Mouse (Mus musculus) MEL (cell line): Measurements from ENCODE around the gene Stk19.

ENCODE experiments used
- CTCF ChIP-seq, 3 experiments: IDR thresholded peaks in 2 of 3; conservative IDR thresholded peaks in 1 of 3; 2 replicates each; pipeline ENCODE4 v1.5.1; 2011 to 2012; ENCODE audit warnings: low read length in 3 of 3, low read depth in 2 of 3, mild to moderate bottlenecking in 2 of 3, improper control_type of control experiment in 1 of 3, inconsistent platforms in 1 of 3, mixed read lengths in 1 of 3, moderate library complexity in 1 of 3; ENCODE audit not compliant: control insufficient read depth in 1 of 3, insufficient read depth in 1 of 3, poor library complexity in 1 of 3, severe bottlenecking in 1 of 3
- E2F4 ChIP-seq: IDR thresholded peaks from 2 replicates; pipeline ENCODE4 v1.6.1; 2011; ENCODE audit warnings: low read depth, low read length, improper control_type of control experiment, borderline replicate concordance
- EP300 ChIP-seq, 2 experiments: IDR thresholded peaks; 2 replicates each; pipeline ENCODE4 v1.6.1; 2011; ENCODE audit warnings: improper control_type of control experiment in 2 of 2, low read length in 2 of 2, low read depth in 1 of 2, mild to moderate bottlenecking in 1 of 2
- MAZ ChIP-seq: IDR thresholded peaks from 2 replicates; pipeline ENCODE4 v1.6.1; 2012; ENCODE audit warnings: low read depth, mild to moderate bottlenecking, inconsistent platforms, low read length, improper control_type of control experiment
- NRF1 ChIP-seq: IDR thresholded peaks from 2 replicates; pipeline ENCODE4 v1.6.1; 2014; ENCODE audit warnings: low read depth, mild to moderate bottlenecking, inconsistent platforms, low read length, improper control_type of control experiment, moderate library complexity; ENCODE audit not compliant: poor library complexity, insufficient read depth, severe bottlenecking
- POLR2A ChIP-seq, 2 experiments: IDR thresholded peaks; 2 replicates each; pipeline ENCODE4 v1.6.1; 2011 to 2012; ENCODE audit warnings: low read length in 2 of 2, mild to moderate bottlenecking in 2 of 2, control low read depth in 1 of 2, improper control_type of control experiment in 1 of 2, low read depth in 1 of 2, moderate library complexity in 1 of 2; ENCODE audit not compliant: control insufficient read depth in 1 of 2, insufficient read depth in 1 of 2, poor library complexity in 1 of 2
- POLR2AphosphoS2 ChIP-seq: IDR thresholded peaks from 2 replicates; pipeline ENCODE4 v1.6.1; 2011; ENCODE audit warnings: low read length, improper control_type of control experiment
- TAL1 ChIP-seq: IDR thresholded peaks from 2 replicates; pipeline ENCODE4 v1.6.1; 2012; ENCODE audit warnings: mild to moderate bottlenecking, inconsistent platforms, low read length, moderate library complexity, mixed read lengths
- TCF12 ChIP-seq: IDR thresholded peaks from 2 replicates; pipeline ENCODE4 v1.6.1; 2014; ENCODE audit warnings: low read depth, mild to moderate bottlenecking, inconsistent platforms, low read length, improper control_type of control experiment, moderate library complexity

DNA sequence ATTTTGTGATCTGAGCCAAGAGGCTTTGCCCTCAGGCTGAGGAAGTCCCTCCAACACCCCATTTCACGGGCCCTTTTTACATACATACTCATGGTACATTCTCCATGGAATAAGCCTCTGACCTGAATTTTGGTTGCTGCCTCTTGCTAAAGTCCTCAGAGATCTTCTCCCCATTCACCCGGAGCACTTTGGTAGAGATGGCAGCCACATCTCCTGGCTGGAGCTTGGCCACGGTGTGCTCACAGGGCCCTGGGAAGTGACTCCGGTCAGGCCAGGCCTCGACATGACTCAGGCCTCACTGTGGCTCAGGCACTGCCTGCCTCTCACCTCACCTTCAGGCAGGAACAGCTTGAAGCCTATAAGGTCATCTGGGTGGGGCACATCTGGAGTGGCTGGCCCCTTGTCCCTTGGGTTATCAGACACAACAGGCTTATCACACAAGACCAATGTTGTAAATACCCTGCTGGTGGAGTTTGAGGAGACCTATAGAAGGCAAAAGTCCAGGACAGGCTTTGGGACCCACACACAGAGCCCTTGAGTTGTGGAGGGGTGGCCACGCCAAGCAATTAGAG, 4.1 kb upstream of the Stk19 start:
- TF ChIP-seq EP300 (IDR thresholded peaks at IDR 0.05; ENCODE audit: low read depth in 1 of 2, low read length in 2 of 2): no peak
- TF ChIP-seq CTCF (IDR thresholded peaks at IDR 0.05 in 2 of 3, conservative IDR thresholded peaks at IDR 0.05 in 1 of 3; ENCODE audit: control insufficient read depth in 1 of 3, insufficient read depth in 1 of 3, low read depth in 2 of 3, low read length in 3 of 3, poor library complexity in 1 of 3, severe bottlenecking in 1 of 3): no peak
- no peak for TF ChIP-seq TCF12
- TF ChIP-seq NRF1: no peak
- TF ChIP-seq E2F4: no peak
- no peak for TF ChIP-seq MAZ
- TF ChIP-seq TAL1: no peak
- no peak for TF ChIP-seq POLR2A (IDR thresholded peaks at IDR 0.05; ENCODE audit: control insufficient read depth in 1 of 2, insufficient read depth in 1 of 2, low read depth in 1 of 2, low read length in 2 of 2, poor library complexity in 1 of 2)
- no peak for TF ChIP-seq POLR2AphosphoS2
